Mouse (Mus musculus) stomach, embryonic 14.5 days (tissue): ENCODE measurements around the gene Thoc7. TPM values are rescaled to one million over a fixed set of nuclear protein-coding genes. Genes with fewer than 3 reads are reported as not detected.
A peak's percentile ranks its signal among the peaks of the same experiment; 100 is the strongest.
"Not testable (repeated sequence)": the region's sequence is repeated elsewhere in the genome, so short reads cannot be mapped to it uniquely, and the experiment has no call there.

ENCODE experiments used
- ATAC-seq: fragments of 200-750 bp; cut with Nextera tagmentation; 2 replicates; pipeline ENCODE4 v1.8.0; 2017; ENCODE audit warnings: low read depth, moderate TSS enrichment; ENCODE audit not compliant: insufficient number of reproducible peaks, insufficient read depth, low FRiP score
- H3K27ac ChIP-seq: fragments of 300-500 bp; sonication (generic); 2 replicates; pipeline ENCODE4 v1.5.1; 2014; ENCODE audit warnings: mild to moderate bottlenecking, low read length, moderate library complexity, mixed read lengths
- H3K27me3 ChIP-seq: fragments of 300-500 bp; sonication (generic); 2 replicates; pipeline ENCODE4 v1.6.1; 2014; ENCODE audit warnings: low read length, control low read depth, mixed read lengths; ENCODE audit not compliant: control insufficient read depth, insufficient read depth
- H3K36me3 ChIP-seq: fragments of 300-500 bp; sonication (generic); 2 replicates; pipeline ENCODE4 v1.6.1; 2014; ENCODE audit warnings: mild to moderate bottlenecking, control low read depth, low read length, moderate library complexity, mixed read lengths; ENCODE audit not compliant: control insufficient read depth, insufficient read depth
- H3K4me1 ChIP-seq: fragments of 300-500 bp; sonication (generic); 2 replicates; pipeline ENCODE4 v1.6.1; 2014; ENCODE audit warnings: low read length, control low read depth, mixed read lengths; ENCODE audit not compliant: control insufficient read depth, insufficient read depth
- H3K4me2 ChIP-seq: fragments of 300-500 bp; sonication (generic); replicated peaks from 2 replicates; pipeline ENCODE4 v1.6.1; 2014; ENCODE audit warnings: low read depth, low read length, control low read depth
- H3K4me3 ChIP-seq: fragments of 300-500 bp; sonication (generic); 2 replicates; pipeline ENCODE4 v1.5.1; 2014; ENCODE audit warnings: low read depth, low read length, control low read depth
- H3K9ac ChIP-seq: fragments of 300-500 bp; sonication (generic); replicated peaks from 2 replicates; pipeline ENCODE4 v1.6.1; 2014; ENCODE audit warnings: low read depth, mild to moderate bottlenecking, control low read depth, low read length, moderate library complexity, mixed read lengths
- H3K9me3 ChIP-seq: fragments of 300-500 bp; sonication (generic); 2 replicates; pipeline ENCODE4 v1.6.1; 2016; ENCODE audit warnings: low read depth, low read length, control low read depth; ENCODE audit not compliant: control insufficient read depth
- WGBS: fragments of 180-500 bp; shearing (Covaris S2); extraction: QIAGEN DNeasy Blood & Tissue Kit; methylation state at CpG from one replicate; pipeline ENCODE4 v1.1.7; 2014; 5-methylcytosine and 5-hydroxymethylcytosine counted together
- polyA plus RNA-seq: library from polyadenylated mRNA; unstranded; fragments of >200 nt; fragmentation: Nextera tagmentation; extraction: Ambion mirVana; gene quantifications from 2 replicates; pipeline ENCODE4 v1.2.1, GENCODE M21; 2014

The Thoc7 gene
- polyA plus RNA-seq, 1 experiment from 2014 or later = 193 TPM

- Histone ChIP-seq H3K36me3 (peaks cover 5% of the 10 kb centered on the region), H3K9ac (peak overlapping the region; percentile 99), H3K4me3 (peak overlapping the region; percentile 76), H3K27me3 (no peaks in the 10 kb centered on the region), H3K9me3 (no peaks in the 10 kb centered on the region), H3K4me2 (peak overlapping the region; percentile 59), H3K4me1 (peaks cover 6% of the 10 kb centered on the region), H3K27ac (peak overlapping the region; percentile 93; the same call in 1 of the 2 replicates)
- ATAC-seq = no peak
- WGBS = under 1% methylated on average over 9 of the region's 9 CpGs
Observed at GRCm38 (mm10) chr14:13960079-13960478, 1.6 kb downstream of the Thoc7 start.

- not testable (repeated sequence) for H3K4me3 ChIP-seq, ATAC-seq, H3K4me2 ChIP-seq, H3K9ac ChIP-seq, H3K27me3 ChIP-seq, H3K4me1 ChIP-seq, H3K9me3 ChIP-seq, H3K27ac ChIP-seq
- 95% methylated on average over 3 of the region's 3 CpGs for WGBS
- H3K36me3 ChIP-seq = peaks cover 44% of the 10 kb centered on the region
Observed at GRCm38 (mm10) chr14:13952151-13952550, 9.5 kb downstream of the Thoc7 start.

GRCm38 (mm10) chr14:13950401-13950800 is 11.3 kb downstream of the Thoc7 start:
- peaks cover 43% of the 10 kb centered on the region for H3K36me3 ChIP-seq

GRCm38 (mm10) chr14:13948345-13948744 is 13.3 kb downstream of the Thoc7 start:
- 93% methylated on average over 7 of the region's 7 CpGs for WGBS
- H3K36me3 ChIP-seq = peaks cover 40% of the 10 kb centered on the region

More at GRCm38 (mm10) chr14:13950401-13950800, 11.3 kb downstream of the Thoc7 start:
- Histone ChIP-seq H3K4me2 (no peak overlapping the region), H3K27me3 (no peaks in the 10 kb centered on the region), H3K27ac (no peak overlapping the region), H3K4me1 (no peaks in the 10 kb centered on the region), H3K9ac (no peak overlapping the region), H3K9me3 (no peaks in the 10 kb centered on the region), H3K4me3 (no peak overlapping the region)
- no peak for ATAC-seq

GRCm38 (mm10) chr14:13944686-13945085 is 17.0 kb downstream of the Thoc7 start:
- no peaks in the 10 kb centered on the region for H3K27me3 ChIP-seq
- H3K4me2 ChIP-seq = no peak overlapping the region
- no peaks in the 10 kb centered on the region for H3K9me3 ChIP-seq
- peaks cover 21% of the 10 kb centered on the region for H3K36me3 ChIP-seq
- no peak overlapping the region for H3K4me3 ChIP-seq
- WGBS = 90% methylated on average over 4 of the region's 4 CpGs
- H3K27ac ChIP-seq = no peak overlapping the region
- H3K4me1 ChIP-seq = no peaks in the 10 kb centered on the region
- no peak overlapping the region for H3K9ac ChIP-seq
- no peak for ATAC-seq

More at GRCm38 (mm10) chr14:13948345-13948744, 13.3 kb downstream of the Thoc7 start:
- Histone ChIP-seq H3K9ac (no peak overlapping the region), H3K4me1 (no peaks in the 10 kb centered on the region), H3K4me3 (no peak overlapping the region), H3K9me3 (no peaks in the 10 kb centered on the region), H3K27ac (no peak overlapping the region), H3K27me3 (no peaks in the 10 kb centered on the region), H3K4me2 (no peak overlapping the region)
- no peak for ATAC-seq

- 34% methylated on average over 5 of the region's 5 CpGs for WGBS
- no peak for ATAC-seq
Observed at GRCm38 (mm10) chr14:13934052-13934371, 27.6 kb downstream of the Thoc7 start.

GRCm38 (mm10) chr14:13933290-13934051 is 28.2 kb downstream of the Thoc7 start:
- Histone ChIP-seq H3K4me1 (no peaks in the 10 kb centered on the region), H3K9ac (0 out of 2 replicates have a peak overlapping the region, but pooled peaks have one; percentile 10), H3K9me3 (peaks cover 2% of the 10 kb centered on the region; the same call in 1 of the 2 replicates), H3K4me3 (peak overlapping the region; percentile 21), H3K36me3 (no peaks in the 10 kb centered on the region), H3K4me2 (peak overlapping the region; percentile 52), H3K27ac (no peak overlapping the region), H3K27me3 (no peaks in the 10 kb centered on the region)
- ATAC-seq = peak; percentile 49; the same call in 1 of the 2 replicates
- WGBS = 23% methylated on average over 31 of the region's 31 CpGs

More at GRCm38 (mm10) chr14:13934052-13934371, 27.6 kb downstream of the Thoc7 start:
- peaks cover 2% of the 10 kb centered on the region; the same call in 1 of the 2 replicates for H3K9me3 ChIP-seq
- no peaks in the 10 kb centered on the region for H3K36me3 ChIP-seq
- H3K27ac ChIP-seq = no peak overlapping the region
- no peaks in the 10 kb centered on the region for H3K4me1 ChIP-seq
- H3K4me3 ChIP-seq = peak overlapping the region; percentile 21; the same call in 1 of the 2 replicates
- H3K9ac ChIP-seq = no peak overlapping the region
- no peaks in the 10 kb centered on the region for H3K27me3 ChIP-seq
- H3K4me2 ChIP-seq = peak overlapping the region; percentile 52

- WGBS = 28% methylated on average over 3 of the region's 3 CpGs
- H3K36me3 ChIP-seq = no peaks in the 10 kb centered on the region
- no peak overlapping the region for H3K4me2 ChIP-seq
- H3K9me3 ChIP-seq = no peaks in the 10 kb centered on the region
- H3K27me3 ChIP-seq = no peaks in the 10 kb centered on the region
- no peak overlapping the region for H3K27ac ChIP-seq
- ATAC-seq = peak; percentile 53; the same call in 1 of the 2 replicates
- no peak overlapping the region for H3K9ac ChIP-seq
- no peaks in the 10 kb centered on the region for H3K4me1 ChIP-seq
- no peak overlapping the region for H3K4me3 ChIP-seq
Observed at GRCm38 (mm10) chr14:13917630-13918029, 44.0 kb downstream of the Thoc7 start.
